Mouse (Mus musculus): ENCODE measurements around the gene Sumo3. TPM values are rescaled to one million over a fixed set of nuclear protein-coding genes. Genes with fewer than 3 reads are reported as not detected.
A peak's percentile ranks its signal among the peaks of the same experiment; 100 is the strongest.

The Sumo3 gene
- total RNA-seq, 2 experiments from 2014 or later: 44.5 to 47.4 TPM

DNA sequence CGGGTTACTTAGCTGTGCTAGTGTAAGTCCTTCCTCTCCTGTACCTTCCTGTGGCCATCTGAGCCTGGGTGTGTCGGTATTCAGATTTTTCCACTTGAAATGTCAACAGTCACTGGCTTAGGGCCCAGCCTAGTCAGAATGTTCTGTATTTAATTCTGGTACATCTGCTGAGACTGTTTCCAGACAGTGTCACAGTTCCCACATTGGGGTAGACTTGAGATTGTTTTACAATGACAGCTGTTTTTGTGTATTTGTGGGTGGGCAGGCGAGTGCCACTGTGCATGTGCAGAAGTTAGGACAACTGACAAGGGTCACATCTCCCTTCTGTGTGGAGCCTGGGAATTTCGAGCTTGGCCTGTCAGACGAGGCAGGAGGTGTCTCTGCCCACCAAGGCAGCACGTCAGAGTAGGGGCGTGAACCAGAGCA lies 18.7 kb downstream of the Sumo3 start:
- DNase-seq (ENCODE audit: low spot score): peak; percentile 84

DNA sequence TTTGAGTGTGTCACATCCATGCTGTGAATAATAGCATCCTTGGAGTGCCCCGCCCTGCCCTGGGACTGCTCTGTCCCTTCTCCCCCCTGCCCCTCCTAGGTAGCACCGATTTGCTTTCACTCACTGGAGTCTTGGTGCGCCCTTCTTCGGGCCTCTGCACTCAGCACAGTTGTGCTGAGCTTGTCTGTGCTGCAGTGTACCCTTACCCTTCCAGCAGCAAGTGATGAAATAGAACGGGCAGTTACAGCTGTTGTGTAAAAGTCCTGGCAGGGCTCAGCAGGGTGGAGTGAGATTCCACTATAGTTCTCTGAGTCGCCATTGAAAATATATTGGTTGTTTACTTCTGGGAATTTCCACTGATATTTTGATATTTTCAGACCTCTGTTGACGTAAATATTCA lies 20.1 kb downstream of the Sumo3 start:
- DNase-seq (ENCODE audit: low spot score): peak; percentile 62

GRCm38 (mm10) chr10:77626591-77626990 lies 20.7 kb downstream of the Sumo3 start:
- no peak for DNase-seq (ENCODE audit: low spot score)

DNA sequence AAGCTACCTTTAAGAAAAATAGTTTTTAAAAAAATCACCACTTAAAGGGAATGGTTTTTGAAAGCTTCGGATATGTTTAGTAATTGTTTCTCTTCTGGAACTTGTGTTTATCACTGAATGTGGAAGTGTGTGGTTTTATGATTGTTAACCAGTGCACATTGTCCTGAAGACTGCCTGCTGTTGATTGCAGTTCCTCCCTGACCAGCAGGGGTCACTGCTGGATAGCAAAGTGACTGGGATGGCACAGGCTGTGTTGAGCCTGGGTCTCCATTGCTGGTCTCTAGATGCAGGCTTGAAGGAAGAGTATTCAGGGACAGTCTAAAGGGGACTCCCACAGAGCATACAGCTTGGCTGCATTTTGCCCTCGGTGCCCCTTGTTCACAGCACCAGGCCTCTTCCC lies 21.6 kb downstream of the Sumo3 start:
- DNase-seq (ENCODE audit: low spot score): peak; percentile 84

- no peak for DNase-seq (ENCODE audit: low spot score)
Observed at GRCm38 (mm10) chr10:77629163-77629562, 23.3 kb downstream of the Sumo3 start.

- no peak for DNase-seq (ENCODE audit: low spot score)
Observed at GRCm38 (mm10) chr10:77629970-77630369, 24.1 kb downstream of the Sumo3 start.

GRCm38 (mm10) chr10:77634016-77634415 lies 28.1 kb downstream of the Sumo3 start:
- no peak for DNase-seq (ENCODE audit: low spot score)

GRCm38 (mm10) chr10:77634452-77635231 lies 28.7 kb downstream of the Sumo3 start:
- DNase-seq (ENCODE audit: low spot score): no peak

GRCm38 (mm10) chr10:77636234-77636922 lies 30.5 kb downstream of the Sumo3 start:
- DNase-seq (ENCODE audit: low spot score): no peak

DNA sequence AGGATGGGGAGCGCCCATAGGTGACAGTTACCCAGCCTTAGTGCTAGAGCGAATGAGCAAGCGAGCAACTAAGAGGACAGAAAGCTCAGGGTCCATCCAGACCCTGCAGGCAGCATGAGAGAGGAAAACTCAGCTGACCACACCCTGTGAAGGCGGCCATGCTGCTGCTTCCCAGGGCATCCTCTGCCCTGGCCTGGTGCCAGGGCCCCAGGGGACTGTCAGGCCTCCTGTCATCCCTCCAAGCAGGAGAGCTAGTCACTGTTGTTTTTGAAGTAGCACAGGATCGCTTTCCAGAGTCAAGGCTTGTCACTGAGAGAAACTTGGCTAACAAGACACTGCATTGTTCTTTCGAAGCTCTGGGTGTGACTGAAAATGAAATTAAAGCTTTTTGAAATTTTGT lies 33.1 kb downstream of the Sumo3 start:
- no peak for DNase-seq (ENCODE audit: low spot score)

DNA sequence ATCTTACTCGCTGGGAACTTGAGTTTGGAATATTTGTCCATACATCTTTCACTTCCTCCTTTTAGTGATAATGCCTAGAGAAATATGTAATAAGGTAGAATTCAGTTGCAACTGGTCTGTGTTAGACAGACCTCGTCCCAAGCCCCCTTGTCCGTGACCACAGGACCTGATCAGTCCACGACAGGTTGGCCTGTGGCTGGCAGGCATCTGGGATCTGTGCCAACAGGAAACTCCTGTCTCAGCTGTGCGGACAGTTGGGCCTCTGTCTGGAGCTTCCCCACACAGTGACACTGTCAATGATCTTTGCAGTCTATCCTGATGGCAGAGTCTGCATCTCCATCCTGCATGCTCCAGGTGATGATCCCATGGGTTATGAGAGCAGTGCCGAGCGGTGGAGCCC lies 37.3 kb downstream of the Sumo3 start:
- DNase-seq (ENCODE audit: low spot score): no peak

DNA sequence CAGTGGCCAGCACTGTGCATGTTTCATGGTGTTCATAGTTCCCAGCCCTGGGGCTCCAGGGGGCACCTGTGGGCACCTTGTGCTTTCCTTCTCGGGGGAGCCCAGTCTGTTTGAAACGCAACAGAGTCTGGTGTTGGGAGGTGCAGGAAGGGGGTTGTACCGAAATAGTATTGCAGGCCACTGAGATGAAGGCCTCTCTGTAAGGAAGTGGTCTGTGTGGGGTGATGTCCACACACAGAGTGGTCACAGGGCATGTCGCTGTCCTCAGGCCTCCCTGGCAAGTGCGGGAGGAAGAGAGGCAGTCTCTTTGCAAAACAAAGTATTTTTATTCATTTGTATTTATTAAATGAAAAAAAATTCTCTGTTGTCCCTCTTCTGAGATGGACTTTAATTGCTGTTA lies 39.7 kb downstream of the Sumo3 start:
- no peak for DNase-seq (ENCODE audit: low spot score)

DNA sequence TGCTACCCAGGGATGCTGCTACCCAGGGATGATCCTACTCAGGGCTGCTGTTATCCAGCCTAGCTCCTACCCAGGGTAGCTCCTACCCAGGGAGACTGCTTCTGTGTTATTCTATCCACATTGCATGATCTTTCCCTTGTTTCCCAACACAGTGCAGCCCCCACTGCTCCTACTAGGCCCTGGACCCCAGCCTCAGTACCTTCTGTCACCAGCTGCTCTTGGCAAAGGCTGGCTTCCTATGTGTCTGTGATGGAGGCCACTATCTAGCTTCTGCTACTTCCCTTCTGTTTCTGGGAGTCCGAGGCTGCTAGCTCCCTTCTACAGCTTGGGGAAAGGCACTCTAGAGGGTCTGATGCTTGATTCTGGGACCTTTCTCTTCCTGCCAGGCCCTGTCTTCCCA lies 41.6 kb downstream of the Sumo3 start:
- DNase-seq (ENCODE audit: low spot score): no peak

- no peak for DNase-seq (ENCODE audit: low spot score)
Observed at GRCm38 (mm10) chr10:77647901-77648300, 42.0 kb downstream of the Sumo3 start.

- no peak for DNase-seq (ENCODE audit: low spot score)
Observed at GRCm38 (mm10) chr10:77652046-77652445, 46.1 kb downstream of the Sumo3 start.

- no peak for DNase-seq (ENCODE audit: low spot score)
Observed at GRCm38 (mm10) chr10:77658286-77658994, 52.5 kb downstream of the Sumo3 start.

- DNase-seq (ENCODE audit: low spot score): no peak
Observed at GRCm38 (mm10) chr10:77663949-77664665, 58.2 kb downstream of the Sumo3 start.

- no peak for DNase-seq (ENCODE audit: low spot score)
Observed at GRCm38 (mm10) chr10:77666342-77666741, 60.4 kb downstream of the Sumo3 start.

DNA sequence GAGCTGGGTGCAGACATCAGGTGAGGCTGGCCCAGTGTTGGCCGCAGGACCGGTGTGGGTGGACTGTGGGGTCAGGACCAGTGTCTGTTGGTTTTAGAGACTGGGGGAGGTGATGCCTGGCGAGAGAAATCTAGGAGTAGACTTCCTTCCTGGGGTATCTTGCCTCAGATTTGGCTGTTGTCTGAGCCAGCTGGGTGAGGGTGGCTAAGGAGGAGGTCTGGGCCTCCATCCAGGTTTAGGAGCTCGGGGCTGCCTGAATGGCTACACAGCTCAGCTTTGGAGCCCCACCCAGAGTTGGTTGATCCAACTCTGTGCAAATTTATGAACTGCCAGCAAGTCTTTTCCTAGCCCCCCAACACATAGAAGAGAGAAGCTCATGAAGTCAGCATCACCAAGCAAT lies 61.5 kb downstream of the Sumo3 start:
- DNase-seq (ENCODE audit: low spot score): no peak
